Mouse (Mus musculus) brain, embryonic 18.5 days (tissue): ENCODE data around the gene Iars.
"Not testable (repeated sequence)": the region's sequence is repeated elsewhere in the genome, so short reads cannot be mapped to it uniquely, and the experiment has no call there.

Experiments used
- DNase-seq: peaks from one replicate; pipeline ENCODE4 v3.0.0-alpha.2; 2012; ENCODE audit warnings: low read depth, low spot score

Gene Iars

DNA sequence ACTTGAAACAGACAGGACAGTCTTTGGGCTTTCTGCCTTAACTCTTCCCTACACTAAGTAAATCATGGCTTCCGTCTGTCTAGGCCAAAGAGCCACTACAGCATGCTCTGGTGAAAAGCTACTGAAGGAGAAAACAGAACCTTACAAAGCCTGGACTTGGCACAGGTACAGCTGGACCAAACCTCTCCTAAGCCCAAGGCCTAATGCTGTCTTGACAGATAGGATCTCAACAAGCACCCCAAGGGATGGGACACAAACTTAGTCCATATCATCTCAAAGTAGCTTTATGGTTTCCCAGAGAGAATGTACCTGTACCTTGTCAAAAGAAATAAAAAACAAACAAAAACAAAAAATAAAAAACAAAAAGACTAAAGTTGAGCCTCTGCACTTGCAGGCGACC, 54.5 kb downstream of the Iars start:
- no peak for DNase-seq

DNA sequence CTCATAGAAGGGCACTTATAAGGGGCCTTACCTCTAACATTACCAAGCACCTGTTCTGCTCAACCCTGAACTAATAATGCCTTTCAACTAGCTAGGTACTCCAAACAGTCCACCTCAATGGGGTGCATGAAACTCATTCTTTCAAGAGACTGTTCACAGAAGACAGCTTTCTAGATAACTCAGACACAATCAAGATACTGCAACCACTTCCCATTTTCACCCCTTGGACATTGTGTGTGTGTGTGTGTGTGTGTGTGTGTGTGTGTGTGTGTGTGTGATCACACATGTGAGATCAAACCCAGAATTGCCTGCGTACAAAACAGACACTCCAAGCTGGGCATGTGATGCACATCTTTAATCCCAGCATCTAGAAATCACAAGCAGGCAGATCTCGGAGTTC, 56.1 kb downstream of the Iars start:
- no peak for DNase-seq

DNA sequence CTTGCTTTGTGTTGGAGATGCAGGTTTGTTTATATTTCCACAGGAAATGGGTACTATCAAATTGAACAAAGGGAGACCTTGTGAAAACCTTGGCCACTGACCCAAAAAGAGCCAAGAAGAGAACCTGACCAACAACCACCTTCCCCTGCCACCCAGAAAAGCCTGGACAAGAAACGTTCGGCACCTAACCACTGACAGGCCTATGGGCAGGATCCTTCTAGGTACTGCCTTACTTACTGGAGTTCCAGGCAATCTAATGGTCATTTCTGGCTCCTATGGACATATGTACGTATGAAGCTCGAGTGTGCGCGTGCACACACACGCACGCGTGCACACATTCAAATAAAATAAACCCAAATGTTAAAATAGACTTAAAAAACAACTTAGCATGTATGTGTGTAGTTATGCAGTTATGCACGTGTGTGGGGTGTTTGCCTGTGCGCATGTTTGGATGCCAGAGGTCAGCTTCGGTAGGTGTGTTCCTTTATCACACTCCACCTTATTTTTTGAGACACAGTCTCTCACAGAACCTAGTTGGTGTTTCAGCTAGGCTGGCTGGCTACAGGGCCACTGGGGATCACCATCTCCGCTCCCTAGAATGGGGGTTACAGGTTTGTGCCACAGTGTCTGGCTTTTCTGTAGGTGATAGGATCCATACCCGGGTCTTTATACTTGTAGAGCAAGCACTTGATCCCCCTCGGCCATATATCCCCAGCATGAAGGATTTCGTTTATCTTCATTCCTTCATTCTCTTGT, 59.6 kb downstream of the Iars start:
- DNase-seq = no peak

DNA sequence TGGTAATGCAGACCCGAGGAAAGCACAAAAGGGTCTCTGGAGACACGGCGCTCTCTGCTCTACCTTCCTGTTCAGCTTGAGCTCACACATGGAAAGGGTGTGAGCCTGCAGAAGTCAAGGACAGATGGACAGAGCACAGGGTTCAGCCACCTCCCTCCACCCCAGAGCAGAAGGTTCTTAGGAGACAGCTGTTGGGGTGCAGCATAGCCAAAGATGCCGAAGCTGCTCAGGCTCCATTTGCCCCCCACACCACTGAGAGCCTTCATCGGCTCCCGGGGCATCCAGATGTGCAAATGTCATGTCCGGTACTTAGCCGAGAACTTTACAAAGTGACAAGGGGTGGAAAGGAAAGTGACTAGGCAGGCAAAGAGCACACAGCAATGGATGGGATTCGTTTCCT, 74.7 kb downstream of the Iars start:
- no peak for DNase-seq

DNA sequence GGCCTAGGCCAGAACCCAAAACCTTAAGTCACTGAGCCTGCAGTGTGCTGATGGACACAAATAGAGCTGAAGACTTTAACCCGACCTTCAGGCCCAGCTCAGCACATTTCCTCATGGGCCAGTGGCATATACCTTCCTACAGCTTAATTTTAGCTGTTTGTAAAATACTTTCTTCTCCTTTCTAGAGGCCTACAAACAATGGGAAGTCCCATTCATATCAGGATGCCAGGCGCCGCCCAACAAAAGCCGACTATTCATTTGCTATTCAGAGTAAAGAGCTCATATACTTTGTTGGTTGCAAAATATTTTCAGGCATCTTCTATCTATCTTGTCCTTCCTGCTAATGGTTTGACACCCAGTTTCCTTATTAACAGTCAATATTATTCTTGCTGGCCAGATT, 76.1 kb downstream of the Iars start:
- DNase-seq = no peak

DNA sequence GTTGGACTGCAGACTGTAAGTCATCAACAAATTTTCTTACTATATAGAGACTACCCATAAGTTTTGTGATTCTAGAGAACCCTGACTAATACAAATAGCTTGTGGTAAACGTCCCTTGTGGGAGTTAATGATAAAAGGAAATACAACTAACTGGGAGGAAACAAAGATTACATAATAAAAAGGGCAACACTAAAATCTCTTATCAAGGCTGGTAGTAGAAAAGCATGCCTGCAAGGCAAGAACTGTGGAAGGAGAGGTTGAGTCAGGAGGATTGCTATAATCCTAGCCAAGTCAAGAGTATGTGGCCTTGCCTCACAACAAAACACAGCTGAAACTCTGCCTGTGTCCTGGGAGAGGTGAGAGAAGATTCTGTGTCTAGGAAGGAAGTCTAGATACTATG, 78.8 kb downstream of the Iars start:
- DNase-seq = no peak

DNA sequence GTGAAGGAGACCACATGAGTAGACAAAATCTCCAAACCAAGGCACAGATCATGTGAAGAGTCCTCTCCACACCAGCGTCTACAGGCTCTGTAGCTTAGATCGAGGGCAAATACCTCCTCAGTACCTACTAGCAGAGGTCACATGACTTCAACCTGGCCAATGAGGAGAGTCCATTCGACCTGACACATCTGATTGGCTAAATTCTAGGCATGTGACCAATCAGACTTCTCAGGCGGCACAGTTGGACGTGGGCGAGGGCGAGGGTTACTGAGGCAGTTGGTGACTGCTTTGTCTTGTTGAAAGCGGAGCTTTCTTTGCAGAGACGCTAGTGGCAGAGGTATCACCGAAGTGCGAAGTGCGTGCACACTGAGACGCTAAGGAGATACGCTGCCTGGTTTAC, 80.3 kb downstream of the Iars start:
- no peak for DNase-seq

DNA sequence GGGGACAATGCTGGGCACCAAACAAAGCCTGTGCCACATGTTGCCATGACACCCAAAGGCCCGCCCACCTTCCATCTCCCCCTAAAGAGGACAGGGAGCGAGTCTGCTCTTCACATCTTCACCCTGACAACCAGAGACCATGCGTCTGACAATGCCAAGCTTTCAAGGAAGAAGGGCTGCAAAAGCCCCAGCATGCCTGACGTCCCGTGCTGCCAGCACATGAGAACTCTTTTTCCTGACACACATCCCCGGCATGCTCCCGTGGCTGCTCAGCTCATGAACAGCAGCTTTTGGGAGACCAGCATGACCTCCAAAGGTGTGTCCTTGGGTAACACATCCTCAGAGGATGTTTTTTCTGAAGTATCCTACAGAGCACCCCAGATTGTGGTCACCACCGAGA, 83.4 kb downstream of the Iars start:
- DNase-seq = no peak

DNA sequence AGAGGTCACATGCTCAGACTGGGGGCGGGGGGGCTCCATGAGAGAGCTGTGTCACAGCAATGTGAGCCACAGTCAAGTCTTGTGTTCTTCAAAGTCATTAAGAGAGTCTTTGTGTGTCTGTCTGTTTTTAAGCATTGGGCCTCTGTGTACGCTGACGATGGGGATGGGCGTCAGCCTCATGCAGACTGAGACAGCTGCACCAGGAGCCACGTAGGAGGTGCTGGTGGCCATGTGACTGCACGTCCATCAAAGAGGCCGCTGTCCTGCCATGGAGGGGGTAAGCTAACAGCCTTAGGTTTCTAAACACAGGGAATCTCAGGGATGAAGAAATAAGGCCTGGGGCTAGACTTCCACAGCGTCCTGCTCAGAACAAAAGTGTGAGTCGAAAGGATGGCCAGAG, 84.4 kb downstream of the Iars start:
- no peak for DNase-seq

DNA sequence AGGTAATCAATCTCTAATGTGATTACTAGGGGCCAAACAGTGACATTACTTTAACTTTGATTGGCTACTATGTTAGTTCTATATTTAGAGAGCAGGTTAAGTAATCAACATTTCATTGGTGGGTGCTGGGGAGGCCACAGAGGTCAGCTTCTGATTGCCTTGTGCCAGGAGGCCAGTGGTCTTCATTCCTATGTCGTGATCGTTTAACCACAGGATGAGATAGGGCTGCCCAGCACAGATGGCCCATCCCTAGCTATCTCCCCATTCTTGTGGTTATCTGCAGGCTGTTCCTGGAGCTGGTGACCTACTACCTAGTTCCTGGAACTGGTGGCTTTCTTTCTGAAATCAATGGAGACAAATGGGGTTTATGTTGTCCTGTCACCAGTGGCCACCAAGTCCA, 86.1 kb downstream of the Iars start:
- DNase-seq = no peak

DNA sequence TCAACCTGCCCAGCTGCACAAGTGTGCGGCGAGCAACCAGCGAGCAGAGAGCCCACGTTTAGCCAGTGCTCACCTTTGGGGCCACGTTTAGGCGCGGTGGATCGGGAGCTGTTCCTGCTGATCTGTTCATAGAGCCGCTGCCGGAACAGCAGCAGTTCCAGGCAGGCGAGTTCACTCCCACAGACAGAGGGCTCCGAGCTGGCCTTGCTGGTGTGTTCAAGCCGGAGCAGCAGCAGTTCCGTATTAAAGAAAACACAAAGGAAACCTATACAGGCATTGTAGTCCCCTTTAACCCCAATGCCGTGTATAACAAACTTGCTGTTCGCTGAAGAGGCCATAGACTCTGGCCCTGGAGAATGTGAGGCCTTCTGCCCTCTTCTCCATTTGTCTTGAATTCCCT, 87.2 kb downstream of the Iars start:
- no peak for DNase-seq

DNA sequence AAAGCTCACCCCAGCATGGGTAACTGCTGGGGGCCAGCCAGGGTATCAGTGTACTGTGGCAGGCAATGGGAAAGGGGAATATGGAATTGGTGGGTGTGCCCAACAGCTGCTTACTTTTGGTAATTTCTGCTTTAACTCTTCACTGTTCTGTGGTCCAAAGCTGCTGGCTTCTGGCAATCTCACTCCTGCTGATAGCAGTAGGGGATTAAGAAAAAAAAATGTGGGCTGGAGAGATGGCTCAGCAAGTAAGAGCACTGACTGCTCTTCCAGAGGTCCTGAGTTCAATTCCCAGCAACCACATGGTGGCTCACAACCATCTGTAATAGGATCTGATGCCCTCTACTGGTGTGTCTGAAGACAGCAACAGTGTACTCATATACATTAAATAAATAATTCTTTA, 89.6 kb downstream of the Iars start:
- DNase-seq = not testable (repeated sequence)
